Mouse (Mus musculus) stomach, embryonic 14.5 days (tissue): ENCODE measurements around the gene Defa33. TPM values are rescaled to one million over a fixed set of nuclear protein-coding genes. Genes with fewer than 3 reads are reported as not detected.
"Not testable (repeated sequence)": the region's sequence is repeated elsewhere in the genome, so short reads cannot be mapped to it uniquely, and the experiment has no call there.

Source experiments
- ATAC-seq: fragments of 200-750 bp; cut with Nextera tagmentation; 2 replicates; pipeline ENCODE4 v1.8.0; 2017; ENCODE audit warnings: low read depth, moderate TSS enrichment; ENCODE audit not compliant: insufficient number of reproducible peaks, insufficient read depth, low FRiP score
- H3K27ac ChIP-seq: fragments of 300-500 bp; sonication (generic); 2 replicates; pipeline ENCODE4 v1.5.1; 2014; ENCODE audit warnings: mild to moderate bottlenecking, low read length, moderate library complexity, mixed read lengths
- H3K27me3 ChIP-seq: fragments of 300-500 bp; sonication (generic); 2 replicates; pipeline ENCODE4 v1.6.1; 2014; ENCODE audit warnings: low read length, control low read depth, mixed read lengths; ENCODE audit not compliant: control insufficient read depth, insufficient read depth
- H3K36me3 ChIP-seq: fragments of 300-500 bp; sonication (generic); 2 replicates; pipeline ENCODE4 v1.6.1; 2014; ENCODE audit warnings: mild to moderate bottlenecking, control low read depth, low read length, moderate library complexity, mixed read lengths; ENCODE audit not compliant: control insufficient read depth, insufficient read depth
- H3K4me1 ChIP-seq: fragments of 300-500 bp; sonication (generic); 2 replicates; pipeline ENCODE4 v1.6.1; 2014; ENCODE audit warnings: low read length, control low read depth, mixed read lengths; ENCODE audit not compliant: control insufficient read depth, insufficient read depth
- H3K4me2 ChIP-seq: fragments of 300-500 bp; sonication (generic); replicated peaks from 2 replicates; pipeline ENCODE4 v1.6.1; 2014; ENCODE audit warnings: low read depth, low read length, control low read depth
- H3K4me3 ChIP-seq: fragments of 300-500 bp; sonication (generic); 2 replicates; pipeline ENCODE4 v1.5.1; 2014; ENCODE audit warnings: low read depth, low read length, control low read depth
- H3K9ac ChIP-seq: fragments of 300-500 bp; sonication (generic); replicated peaks from 2 replicates; pipeline ENCODE4 v1.6.1; 2014; ENCODE audit warnings: low read depth, mild to moderate bottlenecking, control low read depth, low read length, moderate library complexity, mixed read lengths
- H3K9me3 ChIP-seq: fragments of 300-500 bp; sonication (generic); 2 replicates; pipeline ENCODE4 v1.6.1; 2016; ENCODE audit warnings: low read depth, low read length, control low read depth; ENCODE audit not compliant: control insufficient read depth
- WGBS: fragments of 180-500 bp; shearing (Covaris S2); extraction: QIAGEN DNeasy Blood & Tissue Kit; methylation state at CpG from one replicate; pipeline ENCODE4 v1.1.7; 2014; 5-methylcytosine and 5-hydroxymethylcytosine counted together
- polyA plus RNA-seq: library from polyadenylated mRNA; unstranded; fragments of >200 nt; fragmentation: Nextera tagmentation; extraction: Ambion mirVana; gene quantifications from 2 replicates; pipeline ENCODE4 v1.2.1, GENCODE M21; 2014

Gene Defa33
- polyA plus RNA-seq: not detected in 2 replicates

DNA sequence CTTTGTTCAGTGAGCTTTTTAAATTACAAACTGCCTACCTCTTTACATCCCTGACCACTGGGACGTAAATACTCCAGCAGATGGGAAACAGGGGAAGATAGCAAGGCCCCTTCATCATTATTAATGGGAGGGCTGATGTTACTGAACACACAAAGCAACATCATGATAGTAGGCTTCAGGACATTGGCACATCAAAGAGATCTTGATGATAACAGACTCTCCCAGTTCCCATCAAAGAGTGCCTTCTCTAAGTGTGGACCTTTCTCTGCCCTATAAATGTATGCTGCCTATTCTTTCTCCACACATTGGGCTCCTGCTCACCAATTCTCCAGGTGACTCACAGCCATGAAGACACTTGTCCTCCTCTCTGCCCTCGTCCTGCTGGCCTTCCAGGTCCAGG is at the start of gene Defa33:
Defa33 (plus strand) TSS at position 301 of the 400 bp plus-strand sequence.
- H3K4me2 ChIP-seq, H3K36me3 ChIP-seq, H3K27ac ChIP-seq, ATAC-seq, H3K4me1 ChIP-seq, H3K9ac ChIP-seq, H3K4me3 ChIP-seq, H3K9me3 ChIP-seq, H3K27me3 ChIP-seq: not testable (repeated sequence)
- WGBS: no CpG with 5 or more reads among the region's 2 CpGs

- H3K9ac ChIP-seq, ATAC-seq, H3K4me1 ChIP-seq, H3K27ac ChIP-seq, H3K4me3 ChIP-seq, H3K4me2 ChIP-seq, H3K9me3 ChIP-seq, H3K27me3 ChIP-seq, H3K36me3 ChIP-seq: not testable (repeated sequence)
- WGBS: no CpG with 5 or more reads among the region's 2 CpGs
These were observed 13.4 kb upstream of the Defa33 start, which contains the start of gene Defa2 for GRCm38 (mm10) chr8:21378215-21378614. TSS of gene Defa2 (plus strand) at chr8:21378515.

DNA sequence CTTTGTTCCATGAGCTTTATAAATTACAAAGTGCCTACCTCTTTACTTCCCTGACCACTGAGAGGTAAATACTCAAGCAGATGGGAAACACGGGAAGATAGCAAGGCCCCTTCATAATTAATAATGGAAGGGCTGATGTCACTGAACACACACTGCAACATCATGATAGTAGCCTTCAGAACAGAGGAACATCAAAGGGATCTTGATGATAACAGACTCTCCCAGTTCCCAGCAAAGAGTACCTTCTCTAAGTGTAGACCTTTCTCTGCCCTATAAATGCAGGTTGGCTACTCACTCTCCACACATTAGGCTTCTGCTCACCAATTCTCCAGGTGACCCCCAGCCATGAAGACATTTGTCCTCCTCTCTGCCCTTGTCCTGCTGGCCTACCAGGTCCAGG is 35.5 kb downstream of the Defa33 start, which contains the start of gene Defa36:
Defa36 (plus strand) TSS at position 301 of the 400 bp plus-strand sequence.
- not testable (repeated sequence) for H3K4me3 ChIP-seq, H3K4me2 ChIP-seq, H3K9me3 ChIP-seq, H3K9ac ChIP-seq, H3K27me3 ChIP-seq, H3K4me1 ChIP-seq, ATAC-seq, H3K27ac ChIP-seq, H3K36me3 ChIP-seq
- WGBS: no CpG with 5 or more reads among the region's 1 CpGs

Other genes starting within 250 kb of the Defa33 start
- gene Defa22, start 229.5 kb upstream of the Defa33 start, polyA plus RNA-seq: not detected in 2 replicates
- gene Defa31, start 200.2 kb upstream of the Defa33 start, polyA plus RNA-seq: not detected in 2 replicates
- not detected in 2 replicates for gene Gm15293, start 190.2 kb upstream of the Defa33 start, polyA plus RNA-seq
- not detected in 2 replicates for gene Gm15292, start 142.1 kb upstream of the Defa33 start, polyA plus RNA-seq
- not detected in 2 replicates for gene Defa27, start 76.3 kb upstream of the Defa33 start, polyA plus RNA-seq
- not detected in 2 replicates for gene Defa29, start 64.8 kb upstream of the Defa33 start, polyA plus RNA-seq
- gene Defa2, start 13.3 kb upstream of the Defa33 start, polyA plus RNA-seq: not detected in 2 replicates
- gene Defa36, start 35.6 kb downstream of the Defa33 start, polyA plus RNA-seq: not detected in 2 replicates
- gene Gm7849, start 64.7 kb downstream of the Defa33 start, polyA plus RNA-seq: not detected in 2 replicates
- not detected in 2 replicates for gene Defa20, start 117.4 kb downstream of the Defa33 start, polyA plus RNA-seq
- not detected in 2 replicates for gene Defa32, start 137.2 kb downstream of the Defa33 start, polyA plus RNA-seq
- gene Defa37, start 173.6 kb downstream of the Defa33 start, polyA plus RNA-seq: not detected in 2 replicates
- not detected in 2 replicates for gene Defa28, start 191.2 kb downstream of the Defa33 start, polyA plus RNA-seq
- gene Gm7861, start 202.7 kb downstream of the Defa33 start, polyA plus RNA-seq: not detected in 2 replicates
- not detected in 2 replicates for gene Defa26, start 226.4 kb downstream of the Defa33 start, polyA plus RNA-seq